Mouse (Mus musculus) layer of hippocampus, postnatal 10 days (tissue): Measurements from ENCODE around the gene Epb41. TPM values are rescaled to one million over a fixed set of nuclear protein-coding genes. Genes with fewer than 3 reads are reported as not detected.

Experiments
- DNase-seq, 2 experiments: peaks; one replicate each; pipeline ENCODE4 v3.0.0; 2021; ENCODE audit warnings: low spot score in 2 of 2
- long read RNA-seq: library from polyadenylated mRNA; stranded (forward); transcript quantifications from one replicate; pipeline ENCODE4 v2.0.0, GENCODE M21; 2023
- total RNA-seq, 2 experiments: library from RNA; stranded (reverse); gene quantifications; 2 replicates each; pipeline ENCODE4 v1.2.3; 2021

Gene Epb41
- 10 to 100 TPM; 30.2 to 33.7 TPM for total RNA-seq
- long read RNA-seq, full-length matches to known transcripts: 2 of 6 reads
- long read RNA-seq, partial matches to known transcripts: 1 of 6 reads
- long read RNA-seq, other reads (novel, unspliced or antisense): 3 of 6 reads

GRCm38 (mm10) chr4:132074933-132075769, at the start of gene Epb41:
TSS of gene Epb41 (minus strand) at chr4:132075321.
- DNase-seq: peak; percentile 93 to 94

DNA sequence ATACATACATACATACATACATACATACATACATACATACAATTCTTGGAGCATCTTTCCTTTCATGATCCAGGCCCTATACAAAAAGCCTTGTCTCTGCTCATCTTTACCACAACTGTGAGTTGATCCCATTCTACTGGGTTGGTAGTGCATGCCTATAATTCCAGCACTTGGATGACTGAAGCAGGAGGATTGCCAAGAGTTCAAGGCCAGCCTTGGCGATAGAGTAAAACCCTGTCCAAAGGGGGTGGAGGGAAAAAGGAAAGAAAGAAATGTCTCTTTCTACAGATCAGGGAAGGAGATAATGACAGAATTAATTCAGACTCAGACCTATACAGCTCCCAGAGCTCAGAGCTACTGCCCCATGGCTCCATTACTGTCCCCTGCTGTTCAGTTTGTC, 48.0 kb upstream of the Epb41 start:
- DNase-seq: no peak

DNA sequence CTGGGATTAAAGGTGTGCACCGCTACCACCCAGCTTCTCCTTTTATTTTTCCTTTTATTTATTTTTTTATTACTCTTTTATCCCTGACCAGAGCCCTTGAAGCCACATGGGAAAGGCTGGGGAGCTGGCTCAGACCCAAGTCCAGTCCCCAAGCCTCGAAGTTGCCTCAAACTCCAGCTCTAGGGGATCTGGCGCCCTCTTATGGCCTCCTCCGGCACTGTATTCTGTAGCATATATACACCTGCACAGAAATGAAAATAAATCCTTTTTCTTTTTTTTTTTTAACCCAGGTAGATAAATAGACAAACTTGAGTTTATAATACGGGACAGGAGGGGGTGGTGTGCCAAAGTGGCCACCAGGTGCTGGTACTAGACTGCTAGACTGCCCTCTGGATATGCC, 46.6 kb upstream of the Epb41 start:
- DNase-seq: no peak

DNA sequence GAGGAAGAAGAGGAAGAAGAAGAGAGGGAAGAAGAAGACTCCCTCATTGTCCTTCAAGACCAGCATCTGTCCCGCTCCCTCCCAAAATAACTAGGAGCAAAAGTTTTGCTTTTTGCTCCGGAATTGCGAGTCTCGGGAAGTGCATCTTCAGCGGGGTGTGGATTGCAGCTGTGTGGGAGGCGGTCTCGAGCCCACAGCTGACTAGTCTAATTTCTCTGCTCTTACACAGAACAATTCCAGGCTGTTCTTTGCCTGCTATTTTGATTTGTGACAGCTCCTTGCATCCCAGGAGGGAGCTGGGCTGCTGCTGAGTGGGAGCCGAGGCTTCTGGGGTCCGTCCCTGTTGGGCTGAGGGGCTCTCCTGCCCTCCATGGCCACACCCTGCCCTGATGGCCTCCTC, 44.4 kb upstream of the Epb41 start:
- no peak for DNase-seq

DNA sequence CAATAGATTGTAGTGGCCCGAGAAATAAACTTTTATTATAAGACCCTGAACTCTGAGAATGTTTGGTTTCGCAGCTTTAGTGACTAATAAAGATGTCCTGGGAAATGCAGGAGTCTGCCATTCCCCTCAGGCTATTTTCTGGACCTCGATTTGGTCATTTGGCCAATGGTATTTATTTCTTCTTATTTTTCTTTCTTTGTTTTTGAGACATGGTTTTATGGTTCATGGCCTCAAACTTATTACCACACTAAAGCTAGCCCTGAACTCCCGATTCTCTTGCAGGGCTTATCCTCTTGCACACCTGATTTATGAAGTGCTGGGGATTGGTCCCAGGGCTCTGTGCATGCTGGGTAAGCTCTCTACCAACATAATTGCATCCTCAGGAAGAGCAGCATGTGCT, 41.2 kb upstream of the Epb41 start:
- DNase-seq: no peak

GRCm38 (mm10) chr4:132113411-132114095, 38.4 kb upstream of the Epb41 start:
- DNase-seq: no peak

DNA sequence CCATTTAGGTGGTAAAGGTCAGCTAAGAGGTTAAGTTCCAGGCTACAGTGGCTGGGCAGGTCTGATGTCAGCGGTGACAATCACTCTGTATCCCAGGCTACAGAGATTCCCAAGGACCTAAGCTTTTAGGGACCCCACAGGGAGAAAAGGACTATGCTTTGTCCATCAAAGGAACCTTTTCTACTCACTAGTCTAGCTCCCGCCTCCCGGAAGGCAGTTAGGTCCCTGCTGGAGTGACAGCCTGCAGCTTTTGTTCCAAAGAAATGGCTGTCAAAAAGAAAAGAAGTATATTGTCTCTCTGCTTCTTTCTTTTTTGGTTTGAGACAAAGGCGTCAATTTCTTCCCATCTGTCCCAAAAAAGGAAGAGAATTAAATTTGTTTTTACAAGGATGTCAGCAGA, 36.1 kb upstream of the Epb41 start:
- DNase-seq: no peak

GRCm38 (mm10) chr4:132108221-132108620, 33.1 kb upstream of the Epb41 start:
- no peak for DNase-seq

- DNase-seq: no peak
Measured at GRCm38 (mm10) chr4:132101152-132101551, 26.0 kb upstream of the Epb41 start.

GRCm38 (mm10) chr4:132099548-132099947, 24.4 kb upstream of the Epb41 start:
- peak in 1 of 2 experiments; percentile 12 for DNase-seq

DNA sequence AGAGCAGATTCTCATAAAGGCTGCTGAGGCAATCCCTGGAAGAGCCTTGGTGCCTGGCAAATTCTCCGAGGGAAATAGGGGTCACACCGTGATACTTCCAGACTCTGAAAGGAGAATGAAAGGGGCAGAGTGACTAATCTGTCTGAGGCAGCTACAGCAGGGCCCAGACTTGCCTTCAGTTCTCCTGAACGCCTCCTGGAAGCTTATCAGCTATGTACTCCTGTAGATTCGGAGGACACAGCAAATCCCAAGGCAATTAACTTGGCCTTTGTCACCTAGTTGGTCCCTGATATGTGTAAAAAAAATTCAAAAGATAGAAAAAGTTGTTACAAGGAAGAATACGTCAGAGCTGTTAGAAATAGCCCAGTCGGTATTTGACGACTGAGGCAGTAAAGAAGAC, 19.9 kb upstream of the Epb41 start:
- no peak for DNase-seq

GRCm38 (mm10) chr4:132093928-132094327, 18.8 kb upstream of the Epb41 start:
- DNase-seq: no peak

- no peak for DNase-seq
Measured at GRCm38 (mm10) chr4:132093136-132093535, 18.0 kb upstream of the Epb41 start.

- peak; percentile 62 to 73 for DNase-seq
Measured at GRCm38 (mm10) chr4:132088921-132089320, 13.8 kb upstream of the Epb41 start.

GRCm38 (mm10) chr4:132085114-132085513, 10.0 kb upstream of the Epb41 start:
- DNase-seq: no peak

- DNase-seq: no peak
Measured at GRCm38 (mm10) chr4:132080492-132080983, 5.4 kb upstream of the Epb41 start.

DNA sequence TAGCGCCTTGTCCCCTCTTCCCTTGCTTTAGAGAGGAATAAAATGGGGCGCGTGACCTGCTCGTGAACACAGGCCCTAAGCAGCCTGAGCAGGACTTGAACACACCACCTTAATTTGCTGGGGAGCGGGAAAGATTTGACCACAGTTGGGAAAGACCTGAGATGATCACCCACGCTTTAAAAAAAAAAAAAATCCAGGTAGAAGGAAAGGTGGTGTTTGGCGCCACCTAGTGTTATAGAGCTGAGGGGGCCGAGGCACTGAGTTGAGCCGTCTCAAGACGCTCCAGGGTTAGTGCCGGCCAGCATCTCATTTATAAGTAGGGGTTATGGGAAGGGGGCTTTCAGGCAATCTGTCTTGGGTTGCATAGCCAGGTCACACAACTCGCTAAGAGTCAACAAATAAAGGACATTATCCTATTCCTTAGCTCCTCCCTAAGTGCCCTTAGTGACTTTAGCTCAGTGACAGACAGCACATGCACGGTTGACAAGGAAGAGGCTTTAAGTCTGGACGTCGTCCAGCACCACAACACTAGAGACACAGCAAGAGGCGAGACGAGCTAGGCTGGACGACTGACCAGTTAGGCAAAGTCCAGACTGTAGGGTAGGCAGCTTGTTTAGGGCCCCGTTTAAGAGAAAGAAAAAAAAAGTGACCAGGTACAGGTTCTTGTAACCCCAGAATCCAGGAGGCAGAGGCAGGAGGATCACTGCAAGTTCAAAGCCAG, 4.6 kb upstream of the Epb41 start:
- DNase-seq: peak; percentile 75 to 76

DNA sequence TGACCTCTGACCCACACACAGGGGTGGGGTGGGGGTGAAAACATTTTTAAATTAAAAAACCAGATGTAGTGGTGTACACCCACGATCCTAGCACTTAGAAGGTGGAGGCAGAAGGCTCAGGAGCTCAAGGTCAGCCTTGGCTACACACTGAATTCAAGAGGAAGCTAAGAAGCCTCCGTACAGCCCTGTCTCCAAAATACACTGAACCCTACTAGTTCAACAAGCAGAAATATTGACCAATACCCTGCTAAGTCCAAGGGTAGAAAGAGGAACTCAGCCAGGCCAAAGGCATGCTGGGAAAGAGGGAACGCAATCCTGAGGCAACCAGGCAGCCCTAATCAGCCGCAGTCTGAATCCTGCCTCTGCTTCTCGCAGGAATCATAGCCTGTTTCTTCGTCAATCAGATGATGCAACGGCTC, 3.2 kb upstream of the Epb41 start:
- DNase-seq: no peak

- DNase-seq: no peak
Measured at GRCm38 (mm10) chr4:132077445-132077844, 2.3 kb upstream of the Epb41 start.

DNA sequence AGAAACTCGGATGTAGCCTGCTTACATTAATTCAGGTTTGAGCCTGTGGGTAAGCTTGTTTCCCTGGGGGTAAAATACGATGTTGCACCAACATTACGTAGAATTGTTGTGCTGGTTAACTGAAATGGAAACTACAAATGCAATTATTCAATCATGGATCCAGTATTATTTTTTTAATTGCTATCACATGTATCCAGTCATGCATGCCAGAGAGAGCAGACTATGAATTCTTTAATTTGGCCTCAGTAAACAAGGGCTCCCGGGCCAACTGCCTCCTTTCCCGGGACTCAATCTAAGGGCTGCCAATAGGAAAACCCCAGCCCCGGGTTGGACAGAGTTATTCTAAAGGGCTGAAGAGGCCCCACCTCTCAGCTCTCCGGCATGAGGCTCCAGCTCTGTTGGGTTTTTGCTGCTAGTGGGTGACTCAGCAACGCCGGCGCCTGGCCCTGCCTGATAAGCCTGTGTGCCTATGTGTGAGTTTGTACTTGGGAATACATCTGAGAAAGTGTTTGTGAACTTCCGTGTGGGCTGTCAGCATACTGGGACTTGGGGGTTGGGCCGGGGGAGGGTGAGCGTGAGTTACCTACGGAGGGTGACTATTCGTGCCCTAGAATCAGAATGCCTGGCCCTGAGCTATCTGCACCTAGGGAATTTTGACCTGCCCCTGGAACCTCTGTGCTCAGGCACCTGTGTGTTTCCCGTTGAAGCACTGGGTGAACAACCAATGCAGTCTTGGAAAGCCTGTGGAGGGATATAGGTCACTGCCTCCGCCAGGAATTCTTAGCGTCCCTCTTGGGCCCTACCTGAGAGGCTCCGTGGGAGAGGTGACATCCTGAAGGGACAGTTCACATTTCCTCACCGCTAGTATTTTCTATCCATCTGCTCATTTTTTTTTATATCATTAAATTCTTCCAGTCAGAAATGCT, 1.6 kb upstream of the Epb41 start:
- DNase-seq: no peak
